Mouse (Mus musculus) central nervous system, embryonic 18 days (tissue): ENCODE data around the gene Ivl. TPM values are rescaled to one million over a fixed set of nuclear protein-coding genes. Genes with fewer than 3 reads are reported as not detected.

Experiments used
- polyA plus RNA-seq: library from polyadenylated mRNA; depleted of rRNA; stranded (reverse); fragments of >200 nt; gene quantifications from 2 replicates; pipeline ENCODE4 v1.2.3, GENCODE M21; 2012; rRNA removed

Gene Ivl
- polyA plus RNA-seq: not detected in 2 replicates

GRCm38 (mm10) chr3:92573449-92574041 is at the start of gene Ivl:
Gene Ivl (minus strand): TSS chr3:92573735.

GRCm38 (mm10) chr3:92621560-92621959 is 48.0 kb upstream of the Ivl start, which contains the start of gene Lce6a:
Gene Lce6a (minus strand): TSS chr3:92621660.

GRCm38 (mm10) chr3:92607392-92607791 is 33.9 kb upstream of the Ivl start, which contains the start of gene 2210017I01Rik:
Gene 2210017I01Rik (minus strand): TSS chr3:92607492.

GRCm38 (mm10) chr3:92588858-92589257 is 15.3 kb upstream of the Ivl start, which contains the start of gene Smcp:
Gene Smcp (minus strand): TSS chr3:92588997.

GRCm38 (mm10) chr3:92534411-92534810 is 39.1 kb downstream of the Ivl start, which contains the start of gene 2310046K23Rik:
Gene 2310046K23Rik (minus strand): TSS chr3:92534511.

Other genes starting within 250 kb of the Ivl start
- 0.83 TPM in 1 of 2 replicates, not detected in the other for gene Sprr2d, start 234.6 kb downstream of the Ivl start, polyA plus RNA-seq
- gene Sprr2e, start 221.6 kb downstream of the Ivl start, polyA plus RNA-seq: not detected in 2 replicates
- not detected in 2 replicates for gene Sprr2f, start 208.5 kb downstream of the Ivl start, polyA plus RNA-seq
- 0.88 TPM in 1 of 2 replicates, not detected in the other for gene Sprr2h, start 188.1 kb downstream of the Ivl start, polyA plus RNA-seq
- 0.30 TPM in 1 of 2 replicates, not detected in the other for gene Sprr2i, start 165.7 kb downstream of the Ivl start, polyA plus RNA-seq
- not detected in 2 replicates for gene Sprr2j-ps, start 155.7 kb downstream of the Ivl start, polyA plus RNA-seq
- 3.7 and 6.2 TPM in 2 replicates for gene Gm9774, start 144.3 kb downstream of the Ivl start, polyA plus RNA-seq
- gene Sprr2k, start 141.2 kb downstream of the Ivl start, polyA plus RNA-seq: not detected in 2 replicates
- gene Sprr1b, start 134.9 kb downstream of the Ivl start, polyA plus RNA-seq: not detected in 2 replicates
- gene Sprr3, start 115.0 kb downstream of the Ivl start, polyA plus RNA-seq: not detected in 2 replicates
- gene Sprr1a, start 87.8 kb downstream of the Ivl start, polyA plus RNA-seq: 0.07 and 0.25 TPM in 2 replicates
- gene Sprr4, start 73.2 kb downstream of the Ivl start, polyA plus RNA-seq: not detected in 2 replicates
- not detected in 2 replicates for gene 2310046K23Rik, start 39.2 kb downstream of the Ivl start, polyA plus RNA-seq
- not detected in 2 replicates for gene Smcp, start 15.3 kb upstream of the Ivl start, polyA plus RNA-seq
- not detected in 2 replicates for gene 2210017I01Rik, start 33.8 kb upstream of the Ivl start, polyA plus RNA-seq
- not detected in 2 replicates for gene Lce6a, start 47.9 kb upstream of the Ivl start, polyA plus RNA-seq
- not detected in 2 replicates for gene Lce1a1, start 74.6 kb upstream of the Ivl start, polyA plus RNA-seq
- not detected in 2 replicates for gene Lce1b, start 83.2 kb upstream of the Ivl start, polyA plus RNA-seq
- gene Lce1a2, start 96.6 kb upstream of the Ivl start, polyA plus RNA-seq: not detected in 2 replicates
- gene Lce1c, start 105.5 kb upstream of the Ivl start, polyA plus RNA-seq: not detected in 2 replicates
- gene Lce1d, start 113.5 kb upstream of the Ivl start, polyA plus RNA-seq: not detected in 2 replicates
- not detected in 2 replicates for gene Lce1e, start 135.3 kb upstream of the Ivl start, polyA plus RNA-seq
- gene Lce1f, start 146.6 kb upstream of the Ivl start, polyA plus RNA-seq: not detected in 2 replicates
- not detected in 2 replicates for gene Gm38119, start 165.4 kb upstream of the Ivl start, polyA plus RNA-seq
- gene Lce1g, start 178.6 kb upstream of the Ivl start, polyA plus RNA-seq: not detected in 2 replicates
- gene Lce1h, start 191.3 kb upstream of the Ivl start, polyA plus RNA-seq: not detected in 2 replicates
- gene Lce1i, start 205.2 kb upstream of the Ivl start, polyA plus RNA-seq: not detected in 2 replicates
- gene Lce1j, start 216.8 kb upstream of the Ivl start, polyA plus RNA-seq: not detected in 2 replicates
- not detected in 2 replicates for gene Lce1k, start 234.2 kb upstream of the Ivl start, polyA plus RNA-seq